Mouse (Mus musculus) neural tube, embryonic 13.5 days (tissue): ENCODE measurements around the gene Insig1. TPM values are rescaled to one million over a fixed set of nuclear protein-coding genes. Genes with fewer than 3 reads are reported as not detected.

Experiments
- ATAC-seq: fragments of 200-750 bp; cut with Nextera tagmentation; 2 replicates; pipeline ENCODE4 v1.8.0; 2017; ENCODE audit warnings: low read depth, mild to moderate bottlenecking, moderate TSS enrichment, moderate library complexity
- H3K27ac ChIP-seq: fragments of 300-500 bp; sonication (generic); replicated peaks from 2 replicates; pipeline ENCODE4 v1.5.1; 2015; ENCODE audit warnings: moderate library complexity, mild to moderate bottlenecking, inconsistent platforms
- H3K27me3 ChIP-seq: fragments of 300-500 bp; sonication (generic); 2 replicates; pipeline ENCODE4 v1.6.1; 2015; ENCODE audit warnings: mild to moderate bottlenecking, inconsistent platforms
- H3K36me3 ChIP-seq: fragments of 300-500 bp; sonication (generic); 2 replicates; pipeline ENCODE4 v1.6.1; 2015; ENCODE audit warnings: mild to moderate bottlenecking, inconsistent platforms
- H3K4me1 ChIP-seq: fragments of 300-500 bp; sonication (generic); replicated peaks from 2 replicates; pipeline ENCODE4 v1.6.1; 2015; ENCODE audit warnings: inconsistent platforms
- H3K4me2 ChIP-seq: fragments of 300-500 bp; sonication (generic); 2 replicates; pipeline ENCODE4 v1.6.1; 2015; ENCODE audit warnings: inconsistent platforms, mild to moderate bottlenecking, moderate library complexity
- H3K4me3 ChIP-seq: fragments of 300-500 bp; sonication (generic); 2 replicates; pipeline ENCODE4 v1.5.1; 2015; ENCODE audit warnings: mild to moderate bottlenecking, inconsistent platforms
- H3K9ac ChIP-seq: fragments of 300-500 bp; sonication (generic); 2 replicates; pipeline ENCODE4 v1.6.1; 2015; ENCODE audit warnings: moderate library complexity, mild to moderate bottlenecking, inconsistent platforms
- H3K9me3 ChIP-seq: fragments of 300-500 bp; sonication (generic); 2 replicates; pipeline ENCODE4 v1.6.1; 2016; ENCODE audit warnings: inconsistent platforms
- WGBS: fragments of 180-500 bp; shearing (Covaris S2); methylation state at CpG from one replicate; pipeline ENCODE4 v1.1.7; 2015; 5-methylcytosine and 5-hydroxymethylcytosine counted together
- polyA plus RNA-seq: library from polyadenylated mRNA; unstranded; fragments of >200 nt; fragmentation: Nextera tagmentation; extraction: Ambion mirVana; gene quantifications from 2 replicates; pipeline ENCODE4 v1.2.1, GENCODE M21; 2015

The Insig1 gene
- polyA plus RNA-seq, 1 experiment from 2014 or later, result 55.4 TPM

GRCm38 (mm10) chr5:28070149-28070827, 875 bp upstream of the Insig1 start:
- H3K27ac ChIP-seq, result peak overlapping the region; percentile 98
- peaks cover 21% of the 10 kb centered on the region for H3K36me3 ChIP-seq
- H3K4me2 ChIP-seq, result peak overlapping the region; percentile 67
- peaks cover 35% of the 10 kb centered on the region for H3K4me1 ChIP-seq
- peak overlapping the region; percentile 80 for H3K9ac ChIP-seq
- no peaks in the 10 kb centered on the region for H3K27me3 ChIP-seq
- 23% methylated on average over 9 of the region's 9 CpGs for WGBS
- peak; percentile 7 for ATAC-seq
- no peaks in the 10 kb centered on the region for H3K9me3 ChIP-seq
- peak overlapping the region; percentile 90 for H3K4me3 ChIP-seq

GRCm38 (mm10) chr5:28071456-28072223, 477 bp downstream of the Insig1 start:
- Histone ChIP-seq H3K27me3 (no peaks in the 10 kb centered on the region), H3K27ac (peak overlapping the region; percentile 98), H3K4me2 (peak overlapping the region; percentile 85), H3K9ac (peak overlapping the region; percentile 91), H3K4me3 (peak overlapping the region; percentile 90), H3K36me3 (peaks cover 34% of the 10 kb centered on the region), H3K9me3 (no peaks in the 10 kb centered on the region), H3K4me1 (peaks cover 35% of the 10 kb centered on the region)
- peak; percentile 88 for ATAC-seq
- WGBS, result under 1% methylated on average over 50 of the region's 50 CpGs

- Histone ChIP-seq H3K4me1 (no peaks in the 10 kb centered on the region), H3K27ac (no peak overlapping the region), H3K4me3 (no peak overlapping the region), H3K9me3 (no peaks in the 10 kb centered on the region), H3K27me3 (no peaks in the 10 kb centered on the region), H3K4me2 (no peak overlapping the region), H3K36me3 (peaks cover 44% of the 10 kb centered on the region), H3K9ac (no peak overlapping the region)
- 73% methylated on average over 2 of the region's 2 CpGs for WGBS
- ATAC-seq, result no peak
These were observed 8.3 kb downstream of the Insig1 start for GRCm38 (mm10) chr5:28079431-28079830.

- no peak overlapping the region for H3K27ac ChIP-seq
- H3K27me3 ChIP-seq, result no peaks in the 10 kb centered on the region
- peaks cover 27% of the 10 kb centered on the region for H3K36me3 ChIP-seq
- H3K4me2 ChIP-seq, result no peak overlapping the region
- no peaks in the 10 kb centered on the region for H3K4me1 ChIP-seq
- H3K9ac ChIP-seq, result no peak overlapping the region
- H3K4me3 ChIP-seq, result no peak overlapping the region
- 86% methylated on average over 2 of the region's 2 CpGs for WGBS
- H3K9me3 ChIP-seq, result no peaks in the 10 kb centered on the region
- ATAC-seq, result no peak
These were observed 10.0 kb downstream of the Insig1 start for GRCm38 (mm10) chr5:28081127-28081526.

GRCm38 (mm10) chr5:28081822-28082221, 10.7 kb downstream of the Insig1 start:
- Histone ChIP-seq H3K4me2 (no peak overlapping the region), H3K4me3 (no peak overlapping the region), H3K9me3 (no peaks in the 10 kb centered on the region), H3K9ac (no peak overlapping the region), H3K27ac (no peak overlapping the region), H3K27me3 (no peaks in the 10 kb centered on the region), H3K4me1 (no peaks in the 10 kb centered on the region), H3K36me3 (peaks cover 20% of the 10 kb centered on the region)
- WGBS, result 96% methylated on average over 2 of the region's 2 CpGs
- no peak for ATAC-seq

- H3K27me3 ChIP-seq, result no peaks in the 10 kb centered on the region
- H3K27ac ChIP-seq, result no peak overlapping the region
- H3K4me3 ChIP-seq, result no peak overlapping the region
- no peak overlapping the region for H3K9ac ChIP-seq
- WGBS, result 67% methylated on average over 4 of the region's 4 CpGs
- no peaks in the 10 kb centered on the region for H3K4me1 ChIP-seq
- no peaks in the 10 kb centered on the region for H3K9me3 ChIP-seq
- H3K4me2 ChIP-seq, result no peak overlapping the region
- no peak for ATAC-seq
- H3K36me3 ChIP-seq, result peaks cover 15% of the 10 kb centered on the region
These were observed 11.1 kb downstream of the Insig1 start for GRCm38 (mm10) chr5:28082312-28082711.

- 83% methylated on average over 3 of the region's 3 CpGs for WGBS
- H3K27me3 ChIP-seq, result no peaks in the 10 kb centered on the region
- H3K4me1 ChIP-seq, result no peaks in the 10 kb centered on the region
- no peak overlapping the region for H3K9ac ChIP-seq
- no peak for ATAC-seq
- H3K36me3 ChIP-seq, result peaks cover 13% of the 10 kb centered on the region
- H3K4me3 ChIP-seq, result no peak overlapping the region
- no peak overlapping the region for H3K27ac ChIP-seq
- H3K9me3 ChIP-seq, result no peaks in the 10 kb centered on the region
- no peak overlapping the region for H3K4me2 ChIP-seq
These were observed 11.6 kb downstream of the Insig1 start for GRCm38 (mm10) chr5:28082796-28083195.

- Histone ChIP-seq H3K4me1 (no peaks in the 10 kb centered on the region), H3K27me3 (no peaks in the 10 kb centered on the region), H3K36me3 (no peaks in the 10 kb centered on the region), H3K4me2 (no peak overlapping the region), H3K4me3 (no peak overlapping the region), H3K9ac (no peak overlapping the region), H3K9me3 (no peaks in the 10 kb centered on the region), H3K27ac (no peak overlapping the region)
- ATAC-seq, result no peak
- WGBS, result 78% methylated on average over 2 of the region's 2 CpGs
These were observed 13.6 kb downstream of the Insig1 start for GRCm38 (mm10) chr5:28084743-28085142.

GRCm38 (mm10) chr5:28090547-28090946, 19.4 kb downstream of the Insig1 start:
- no peak for ATAC-seq
- Histone ChIP-seq H3K9me3 (no peaks in the 10 kb centered on the region), H3K4me2 (no peak overlapping the region), H3K9ac (no peak overlapping the region), H3K4me1 (no peaks in the 10 kb centered on the region), H3K27ac (no peak overlapping the region), H3K27me3 (no peaks in the 10 kb centered on the region), H3K4me3 (no peak overlapping the region), H3K36me3 (no peaks in the 10 kb centered on the region)
- 48% methylated on average over 1 of the region's 1 CpGs for WGBS

GRCm38 (mm10) chr5:28092327-28092726, 21.2 kb downstream of the Insig1 start:
- Histone ChIP-seq H3K4me3 (no peak overlapping the region), H3K9ac (no peak overlapping the region), H3K9me3 (no peaks in the 10 kb centered on the region), H3K27ac (no peak overlapping the region), H3K27me3 (no peaks in the 10 kb centered on the region), H3K4me1 (no peaks in the 10 kb centered on the region), H3K4me2 (no peak overlapping the region), H3K36me3 (no peaks in the 10 kb centered on the region)
- ATAC-seq, result no peak
- WGBS, result 88% methylated on average over 3 of the region's 3 CpGs

- ATAC-seq, result no peak
- H3K4me3 ChIP-seq, result no peak overlapping the region
- H3K4me1 ChIP-seq, result no peaks in the 10 kb centered on the region
- no peak overlapping the region for H3K27ac ChIP-seq
- no peaks in the 10 kb centered on the region for H3K9me3 ChIP-seq
- H3K27me3 ChIP-seq, result no peaks in the 10 kb centered on the region
- WGBS, result 22% methylated on average over 4 of the region's 4 CpGs
- H3K4me2 ChIP-seq, result no peak overlapping the region
- H3K36me3 ChIP-seq, result no peaks in the 10 kb centered on the region
- H3K9ac ChIP-seq, result no peak overlapping the region
These were observed 22.7 kb downstream of the Insig1 start for GRCm38 (mm10) chr5:28093874-28094273.

GRCm38 (mm10) chr5:28094393-28094792, 23.2 kb downstream of the Insig1 start:
- no peak overlapping the region for H3K9ac ChIP-seq
- no peaks in the 10 kb centered on the region for H3K36me3 ChIP-seq
- WGBS, result 83% methylated on average over 3 of the region's 3 CpGs
- H3K9me3 ChIP-seq, result no peaks in the 10 kb centered on the region
- ATAC-seq, result no peak
- no peak overlapping the region for H3K27ac ChIP-seq
- no peak overlapping the region for H3K4me2 ChIP-seq
- H3K27me3 ChIP-seq, result no peaks in the 10 kb centered on the region
- H3K4me3 ChIP-seq, result no peak overlapping the region
- H3K4me1 ChIP-seq, result no peaks in the 10 kb centered on the region
